Mouse (Mus musculus) testis, postnatal 14 days (tissue): ENCODE results near the gene Pigg.

Experiments used
- DNase-seq: peaks from one replicate; pipeline ENCODE4 v3.0.0; 2021; ENCODE audit warnings: low spot score

Gene Pigg

DNA sequence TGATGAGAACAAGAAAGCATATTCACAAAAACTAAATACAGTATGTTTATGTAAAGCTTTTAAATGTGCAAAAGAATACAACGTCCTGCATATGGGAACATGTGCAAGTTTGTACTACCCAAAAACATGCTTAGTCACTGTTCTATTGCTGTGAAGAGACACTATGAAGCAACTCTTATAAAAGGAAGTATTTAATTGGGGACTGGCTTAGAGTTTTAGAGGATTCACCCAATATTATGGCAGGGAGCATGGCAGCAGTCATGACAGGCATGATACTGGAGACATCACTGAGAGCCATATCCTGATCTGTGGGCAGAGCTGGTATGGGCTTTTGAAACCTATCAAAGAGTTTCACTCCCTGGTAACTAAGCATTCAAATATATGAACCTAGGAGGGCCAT lies 45.5 kb downstream of the Pigg start:
- DNase-seq = no peak

DNA sequence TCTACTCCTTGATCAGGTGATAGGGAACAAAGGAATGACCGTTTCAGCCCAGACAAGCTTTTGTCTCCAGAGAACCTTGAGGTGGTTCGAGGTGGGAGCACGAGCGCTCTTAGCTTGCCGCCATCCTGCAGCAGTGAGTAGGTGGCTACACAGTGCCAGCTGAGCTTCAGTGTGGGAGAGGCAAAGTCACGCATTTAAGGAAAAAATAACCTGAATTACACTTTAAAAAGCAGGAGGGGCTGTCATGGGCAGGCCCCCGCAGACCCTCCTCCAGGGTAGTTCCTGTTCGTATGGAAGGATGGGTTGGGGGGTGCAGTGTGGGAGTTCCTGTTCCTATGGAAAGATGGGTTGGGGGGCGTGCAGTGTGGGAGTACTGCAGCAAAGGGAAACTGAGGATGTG lies 47.1 kb downstream of the Pigg start:
- no peak for DNase-seq

DNA sequence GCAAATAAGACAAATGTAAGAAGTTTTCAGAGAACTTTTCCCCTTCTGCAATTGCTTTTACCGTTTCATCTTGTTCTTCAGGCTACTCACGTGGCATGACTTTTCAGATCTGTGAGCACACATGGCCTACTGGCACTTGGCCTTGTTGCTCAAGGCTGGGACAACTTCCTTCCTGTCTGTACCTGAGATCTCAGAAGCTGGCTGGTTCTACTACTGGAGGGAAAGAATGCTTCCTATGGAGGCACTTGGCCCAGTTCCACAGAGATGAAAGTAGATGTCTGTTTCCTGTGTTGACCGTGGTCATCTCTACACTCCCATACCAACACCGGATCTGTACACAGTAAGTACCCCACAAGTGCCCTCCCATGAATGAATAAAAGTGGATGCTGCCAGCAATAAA lies 47.8 kb downstream of the Pigg start:
- DNase-seq = no peak

DNA sequence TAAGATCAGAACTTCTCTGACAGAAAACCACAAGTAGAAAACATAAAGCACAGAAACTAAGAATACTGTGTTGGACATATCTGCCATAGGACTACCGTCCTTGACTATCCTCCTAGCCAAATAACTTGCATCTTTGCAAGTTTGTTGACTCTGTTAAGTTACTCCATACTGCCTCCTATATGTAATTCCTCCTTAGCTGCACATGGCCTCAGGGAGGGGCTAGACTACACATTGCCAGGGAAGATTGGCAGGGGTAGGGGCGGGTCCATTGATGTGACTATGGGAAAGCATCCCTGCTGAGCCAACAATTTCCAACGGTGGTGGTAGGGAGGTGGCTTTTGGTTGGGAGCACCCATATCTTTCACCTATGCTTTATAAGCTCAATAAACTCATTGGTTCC lies 49.9 kb downstream of the Pigg start:
- no peak for DNase-seq

DNA sequence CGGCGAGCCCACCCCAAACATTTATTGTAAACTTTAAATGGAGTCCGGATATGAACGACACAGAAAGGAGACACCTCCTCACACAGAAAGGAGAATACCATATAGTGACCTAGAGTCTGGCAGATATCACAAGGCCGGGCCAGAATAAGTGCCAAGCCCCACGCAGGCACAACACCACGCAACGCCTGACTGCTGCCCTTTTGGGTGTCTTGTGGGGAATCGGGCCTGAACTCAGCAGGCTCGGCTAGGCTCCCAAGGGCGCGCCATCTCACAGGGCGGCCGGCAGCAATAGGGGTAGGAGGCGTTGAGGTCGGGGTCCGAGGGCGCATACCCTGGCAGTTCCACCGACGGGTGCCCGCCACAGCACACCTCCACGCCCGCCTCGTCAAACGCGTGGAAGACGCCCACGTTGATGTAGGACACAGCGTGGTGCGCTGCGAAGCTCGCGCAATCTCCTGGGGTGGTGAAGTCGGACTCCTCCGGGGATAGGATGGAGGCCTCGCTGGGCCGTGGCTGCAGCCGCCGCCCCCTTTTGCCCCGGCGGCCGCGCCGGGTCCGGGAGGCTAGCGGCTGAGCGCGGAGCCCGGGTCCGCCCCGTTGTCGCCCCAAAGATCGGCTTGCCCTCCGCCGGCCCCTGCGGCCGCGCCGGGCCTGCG lies 54.0 kb downstream of the Pigg start:
- DNase-seq = no peak

DNA sequence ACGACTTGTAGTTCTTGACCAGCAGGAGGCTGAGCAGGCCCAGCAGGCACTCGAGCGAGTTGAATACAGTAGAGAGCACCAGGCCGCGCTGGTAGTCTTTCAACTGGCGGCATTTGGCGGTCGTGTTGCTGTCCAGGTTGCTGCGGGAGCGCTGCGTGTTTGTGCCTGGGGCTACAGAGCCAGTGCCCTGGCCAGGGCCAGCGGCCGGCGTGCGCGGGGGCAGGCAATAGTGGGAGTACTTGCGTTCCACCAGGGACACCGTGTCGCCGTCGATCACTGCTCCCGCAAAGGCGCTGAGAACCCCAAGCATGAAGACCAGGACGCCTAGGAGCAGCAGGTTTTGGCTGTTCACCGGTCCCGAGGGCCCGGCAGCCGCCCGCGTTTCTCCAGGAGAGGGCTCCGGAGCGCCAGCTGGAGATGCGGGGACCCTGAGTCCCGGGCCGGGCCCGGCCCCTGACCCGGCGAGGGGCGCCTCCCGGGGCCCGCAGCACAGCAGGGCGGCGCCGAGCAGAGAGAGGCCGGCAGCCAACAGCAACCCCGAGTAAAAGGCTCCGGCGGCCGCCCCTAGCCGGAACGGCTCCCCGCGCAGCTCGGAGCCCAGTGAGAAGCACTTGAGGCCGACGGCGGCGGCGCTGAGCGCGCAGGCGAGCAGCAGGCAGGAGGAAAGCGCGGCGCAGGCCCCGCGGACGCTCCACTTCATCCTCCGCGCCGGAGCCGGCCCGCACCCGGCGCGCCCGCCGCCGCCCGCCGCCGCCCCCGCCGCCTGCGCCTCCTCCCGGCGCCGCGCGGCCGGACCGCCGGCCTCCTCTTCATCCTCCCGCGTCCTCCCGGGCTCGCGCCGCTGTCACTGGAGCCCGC lies 54.8 kb downstream of the Pigg start:
- DNase-seq = peak; percentile 36

DNA sequence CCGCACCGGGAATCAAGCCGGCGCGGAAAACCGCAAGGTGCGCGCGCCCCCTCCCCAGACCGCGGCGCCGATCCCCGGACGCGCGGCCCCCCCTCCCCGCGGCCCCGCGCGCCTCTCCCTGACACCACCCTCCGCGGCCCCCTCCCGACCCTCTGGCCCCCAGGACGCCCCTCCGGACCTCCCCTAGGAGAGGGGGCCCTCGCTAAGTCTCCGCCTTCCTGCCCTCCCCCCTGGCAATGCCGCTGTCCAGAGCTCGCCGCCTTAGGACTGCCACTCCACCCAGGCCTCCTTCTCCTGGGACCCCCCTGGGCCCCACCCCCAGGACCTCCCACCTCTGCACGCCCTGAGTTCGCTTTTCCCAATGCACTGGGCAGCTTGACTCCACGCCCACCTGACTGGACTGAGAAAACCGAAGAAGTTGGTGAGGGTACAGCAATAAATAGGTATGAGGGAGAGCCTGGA lies 55.5 kb downstream of the Pigg start, which contains the start of gene Gm42517:
Gene Gm42517, minus strand, starts transcription at position 52 of the 462 bp plus-strand sequence.
- peak; percentile 23 for DNase-seq

DNA sequence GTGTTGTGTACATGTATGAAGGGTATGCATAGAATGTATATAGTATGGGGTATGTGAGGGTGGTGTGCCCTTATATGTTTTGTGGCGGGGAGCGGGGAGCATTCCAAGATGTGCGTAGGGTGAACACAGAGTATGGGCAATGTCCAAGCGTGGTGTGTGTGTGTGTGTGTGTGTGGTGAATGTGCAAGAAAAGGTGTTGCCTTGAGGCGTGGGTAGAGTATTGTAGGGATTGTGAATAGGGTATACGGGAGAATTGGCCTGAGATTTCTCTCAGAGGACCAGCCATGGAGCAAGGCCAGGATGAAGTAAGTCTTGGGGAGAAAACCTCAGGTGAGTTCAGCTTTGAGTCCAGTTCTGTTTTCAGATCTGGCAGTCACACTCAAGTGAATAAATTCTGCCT lies 56.0 kb downstream of the Pigg start:
- no peak for DNase-seq

DNA sequence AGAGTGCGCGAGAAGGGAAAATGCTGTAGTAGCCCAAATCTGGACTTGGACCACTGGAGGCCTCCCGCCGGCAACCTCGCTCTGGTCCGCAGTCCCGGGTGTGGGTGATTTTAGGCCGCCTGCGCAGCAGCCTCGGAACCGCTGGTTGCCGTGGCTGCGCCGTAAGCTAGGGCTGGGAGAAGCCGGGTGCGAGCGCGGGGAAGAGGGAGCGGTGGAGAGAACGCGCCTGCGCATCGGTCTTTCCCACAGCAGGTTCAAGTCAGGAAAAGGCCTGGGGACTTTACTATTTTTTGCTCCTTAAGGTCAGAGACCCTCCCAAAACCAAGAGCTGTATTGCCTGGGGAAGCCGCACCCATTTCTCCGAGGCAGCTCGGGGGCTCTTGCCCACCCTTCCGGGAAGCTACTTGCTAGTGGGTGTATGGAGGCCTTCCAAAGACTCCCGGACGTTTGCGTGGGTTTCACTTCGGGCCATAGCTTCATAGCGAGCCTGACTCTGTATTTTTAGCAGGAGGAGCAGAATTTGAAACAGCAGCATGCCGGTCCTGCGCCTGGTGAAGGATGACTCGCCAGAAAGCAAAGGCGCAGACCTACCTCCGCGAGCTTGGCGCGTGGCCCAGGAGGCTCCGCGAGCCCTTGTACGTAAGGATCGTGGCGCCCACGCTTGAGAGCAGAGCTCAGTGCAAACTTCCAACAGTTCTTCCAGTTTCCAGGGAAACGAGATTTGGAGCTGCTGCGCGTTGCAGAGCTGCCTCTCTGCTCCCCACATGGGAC lies 56.6 kb downstream of the Pigg start:
- peak; percentile 53 for DNase-seq

DNA sequence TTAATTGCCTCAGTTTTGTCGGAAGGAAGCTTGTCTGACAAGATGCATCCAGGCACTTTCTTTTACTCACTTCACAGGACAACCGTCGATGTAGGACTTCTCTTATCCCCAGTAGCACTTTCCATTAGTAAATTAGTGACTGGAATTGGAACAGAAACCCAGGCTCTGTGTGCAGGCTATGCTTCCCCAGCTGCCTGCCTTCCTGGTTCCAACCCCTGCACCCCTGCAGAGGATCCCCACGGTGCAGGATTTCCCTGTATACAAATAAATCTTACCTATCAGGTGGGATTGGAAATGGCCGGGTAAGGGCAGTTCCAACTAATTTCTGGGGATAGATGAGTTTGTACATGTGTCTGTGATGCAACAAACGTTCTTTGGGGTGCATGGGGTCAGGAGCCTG lies 57.6 kb downstream of the Pigg start:
- DNase-seq = no peak

DNA sequence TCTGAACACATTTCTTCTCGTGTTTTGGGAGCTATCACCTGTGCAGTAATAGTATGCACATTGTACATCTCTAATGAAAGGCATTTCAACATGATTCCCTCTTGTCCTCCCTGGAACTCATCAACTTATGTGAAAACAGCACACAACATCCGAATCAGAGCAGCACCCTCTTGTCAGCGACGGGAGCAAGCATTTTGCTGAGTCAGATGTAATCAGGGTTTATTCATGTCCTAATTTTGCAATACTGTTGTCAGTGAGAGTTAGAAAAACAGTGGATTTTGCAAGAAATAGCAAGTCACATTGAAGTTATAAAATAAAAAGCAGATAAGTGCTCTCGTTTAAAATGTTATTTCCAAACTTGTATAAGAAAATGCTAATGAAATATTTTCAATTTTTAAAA lies 61.7 kb downstream of the Pigg start:
- no peak for DNase-seq

DNA sequence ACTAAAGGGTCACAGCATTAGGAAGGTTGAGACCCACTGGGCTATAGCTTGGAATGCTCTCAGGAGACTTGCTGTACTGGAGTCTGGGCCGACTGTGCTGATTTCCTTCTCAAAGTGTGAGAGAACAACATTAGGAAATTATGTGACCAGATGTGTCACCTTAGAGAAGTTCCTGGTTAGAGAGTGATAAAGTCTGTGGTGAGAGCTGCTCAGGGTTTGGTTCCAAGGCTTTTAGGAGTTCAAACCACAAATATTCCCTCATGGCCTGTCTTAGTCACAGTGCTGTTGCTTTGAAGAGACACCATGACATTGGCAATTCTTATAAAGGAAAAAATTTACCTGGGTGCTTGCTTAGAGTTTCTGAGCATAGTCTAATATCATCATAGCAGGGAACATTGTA lies 63.6 kb downstream of the Pigg start:
- DNase-seq = no peak

DNA sequence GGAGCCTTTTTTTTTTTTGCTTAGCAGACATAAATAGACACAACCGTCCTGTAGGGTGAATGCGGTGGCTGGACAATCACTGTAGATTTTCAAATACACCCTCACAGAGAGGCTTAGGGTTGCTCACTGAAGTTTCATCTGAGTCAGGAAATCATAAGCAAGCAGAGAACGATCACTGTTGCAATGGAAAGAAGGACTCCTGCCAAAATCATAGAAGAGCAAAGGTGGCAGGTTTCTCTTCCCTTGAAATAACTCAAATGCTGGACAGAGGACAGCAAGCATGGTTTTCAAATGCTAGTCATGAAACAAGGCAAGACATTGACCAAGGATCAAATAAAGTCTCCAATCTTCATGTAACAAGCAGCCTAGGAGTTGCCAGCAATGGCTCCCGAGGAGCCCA lies 65.9 kb downstream of the Pigg start:
- no peak for DNase-seq

DNA sequence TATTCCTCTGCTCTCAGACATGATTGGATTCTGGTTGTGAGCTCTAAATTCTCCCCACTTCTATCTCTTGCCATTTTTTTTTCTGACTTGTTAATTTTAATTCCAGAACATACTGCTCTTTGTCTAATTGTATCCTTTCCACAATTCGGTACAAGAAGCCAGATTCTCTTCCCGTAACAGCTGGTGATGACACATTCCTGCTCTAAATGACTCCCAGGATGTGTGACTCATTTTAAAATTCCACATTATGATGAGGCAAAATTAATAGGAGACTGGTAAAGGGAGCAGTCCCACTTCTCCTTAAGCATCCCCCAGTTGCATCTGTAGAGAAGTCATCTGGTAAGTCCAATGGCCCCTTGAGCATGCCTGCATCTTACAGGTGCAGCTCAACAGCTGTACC lies 73.2 kb downstream of the Pigg start:
- no peak for DNase-seq

DNA sequence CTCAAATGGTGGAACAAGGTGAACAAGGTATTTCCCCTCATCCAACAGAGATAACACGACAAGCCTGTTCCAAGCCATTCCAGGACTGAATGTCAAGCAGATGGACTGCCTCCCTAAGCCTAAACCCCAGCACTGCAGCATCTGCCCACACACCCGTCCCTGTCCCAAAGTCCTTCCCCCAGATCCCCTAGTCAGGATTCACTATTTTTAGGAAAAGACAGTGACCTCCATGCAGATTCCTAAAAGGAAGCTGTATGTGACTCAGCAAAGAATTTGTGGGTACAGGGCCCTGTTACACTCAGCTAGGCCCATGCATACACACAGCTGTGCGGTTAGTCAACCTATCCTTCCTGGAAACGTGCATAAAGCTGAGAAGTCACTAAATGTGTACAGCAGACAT lies 74.0 kb downstream of the Pigg start:
- no peak for DNase-seq

DNA sequence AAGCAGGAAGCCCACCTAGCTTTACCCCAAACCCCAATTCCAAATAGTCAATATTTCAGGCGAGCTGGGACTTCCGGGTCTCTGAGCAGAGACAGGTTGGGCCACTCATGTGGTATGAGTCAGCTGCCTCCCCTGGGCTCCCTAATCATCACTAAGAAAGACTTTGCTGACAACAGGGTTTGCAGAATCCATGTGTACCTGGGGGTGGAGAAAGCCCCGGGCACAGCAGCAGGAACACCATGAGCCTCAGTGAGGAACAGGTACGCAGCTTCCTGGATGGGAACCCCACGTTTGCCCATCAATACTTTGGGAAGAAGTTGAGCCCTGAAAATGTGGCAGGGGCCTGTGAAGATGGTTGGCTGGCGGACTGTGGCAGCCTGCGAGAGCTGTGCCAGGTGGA lies 75.8 kb downstream of the Pigg start, which contains the start of gene Pde6b:
Gene Pde6b, plus strand, starts transcription at position 191 of the 400 bp plus-strand sequence.
- DNase-seq = no peak

DNA sequence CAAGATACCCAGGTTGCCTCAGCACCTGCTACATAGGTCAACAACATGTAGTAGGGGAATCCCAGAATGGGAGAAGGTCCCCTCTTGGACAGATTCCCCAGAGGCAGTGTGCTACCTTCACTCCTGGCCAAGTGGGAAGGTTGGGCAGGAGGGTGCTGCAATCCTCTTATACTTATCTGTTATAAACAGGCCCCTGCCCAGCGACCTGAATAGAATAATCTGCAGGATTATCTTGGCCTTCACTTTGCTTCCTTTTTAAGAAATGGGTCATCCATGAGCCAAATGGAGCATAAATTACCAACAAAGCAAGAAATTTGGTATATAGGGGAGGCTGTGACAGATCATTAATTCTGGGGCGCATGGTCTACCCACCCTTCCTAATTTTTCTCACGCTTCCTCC lies 77.3 kb downstream of the Pigg start:
- no peak for DNase-seq
